Mouse (Mus musculus) right cerebral cortex, postnatal 36 days (tissue): Measurements from ENCODE around the gene Zdhhc21.
A peak's percentile ranks its signal among the peaks of the same experiment; 100 is the strongest.

Experiments used
- DNase-seq, 2 experiments: peaks; one replicate each; pipeline ENCODE4 v3.0.0; 2022; ENCODE audit warnings: low spot score in 2 of 2, mixed read lengths in 1 of 2

Zdhhc21 gene

GRCm38 (mm10) chr4:82864974-82865699 lies 5.4 kb upstream of the Zdhhc21 start:
- DNase-seq, result no peak

- DNase-seq, result no peak
Observed at GRCm38 (mm10) chr4:82863316-82863715, 3.6 kb upstream of the Zdhhc21 start.

GRCm38 (mm10) chr4:82861451-82861850 lies 1.7 kb upstream of the Zdhhc21 start:
- no peak for DNase-seq

GRCm38 (mm10) chr4:82860566-82860965 lies 808 bp upstream of the Zdhhc21 start:
- DNase-seq, result no peak

GRCm38 (mm10) chr4:82858431-82859010 lies 1.2 kb downstream of the Zdhhc21 start:
- no peak for DNase-seq

GRCm38 (mm10) chr4:82856986-82857385 lies 2.8 kb downstream of the Zdhhc21 start:
- DNase-seq, result no peak

- no peak for DNase-seq
Observed at GRCm38 (mm10) chr4:82853809-82854208, 5.9 kb downstream of the Zdhhc21 start.

- no peak for DNase-seq
Observed at GRCm38 (mm10) chr4:82848552-82849234, 11.1 kb downstream of the Zdhhc21 start.

GRCm38 (mm10) chr4:82837526-82838240 lies 22.1 kb downstream of the Zdhhc21 start:
- DNase-seq, result no peak

GRCm38 (mm10) chr4:82831155-82831554 lies 28.6 kb downstream of the Zdhhc21 start:
- DNase-seq, result no peak

- DNase-seq, result no peak
Observed at GRCm38 (mm10) chr4:82829429-82829828, 30.3 kb downstream of the Zdhhc21 start.

- DNase-seq, result no peak
Observed at GRCm38 (mm10) chr4:82827001-82827400, 32.8 kb downstream of the Zdhhc21 start.

- DNase-seq, result no peak
Observed at GRCm38 (mm10) chr4:82817833-82818232, 41.9 kb downstream of the Zdhhc21 start.

- no peak for DNase-seq
Observed at GRCm38 (mm10) chr4:82816351-82816750, 43.4 kb downstream of the Zdhhc21 start.

- no peak for DNase-seq
Observed at GRCm38 (mm10) chr4:82815296-82815695, 44.5 kb downstream of the Zdhhc21 start.

- no peak for DNase-seq
Observed at GRCm38 (mm10) chr4:82813356-82813755, 46.4 kb downstream of the Zdhhc21 start.

- no peak for DNase-seq
Observed at GRCm38 (mm10) chr4:82807811-82808210, 51.9 kb downstream of the Zdhhc21 start.

GRCm38 (mm10) chr4:82806176-82806757 lies 53.5 kb downstream of the Zdhhc21 start:
- peak in 1 of 2 experiments; percentile 20 for DNase-seq

- DNase-seq, result no peak
Observed at GRCm38 (mm10) chr4:82804019-82804418, 55.7 kb downstream of the Zdhhc21 start.

- DNase-seq, result no peak
Observed at GRCm38 (mm10) chr4:82793608-82794007, 66.2 kb downstream of the Zdhhc21 start.

GRCm38 (mm10) chr4:82792906-82793580 lies 66.7 kb downstream of the Zdhhc21 start:
- no peak for DNase-seq
